Mouse (Mus musculus) heart, embryonic 11.5 days (tissue): ENCODE measurements around the gene Rcan2. TPM values are rescaled to one million over a fixed set of nuclear protein-coding genes. Genes with fewer than 3 reads are reported as not detected.

Experiments
- ATAC-seq: fragments of 200-750 bp; cut with Nextera tagmentation; replicated peaks from 2 replicates; pipeline ENCODE4 v1.8.0; 2017; ENCODE audit warnings: moderate library complexity; ENCODE audit not compliant: insufficient number of reproducible peaks, low FRiP score, low TSS enrichment
- H3K27ac ChIP-seq: fragments of 300-500 bp; sonication (generic); 2 replicates; pipeline ENCODE4 v1.5.1; 2014; ENCODE audit warnings: mild to moderate bottlenecking, low read depth, low read length
- H3K27me3 ChIP-seq: fragments of 300-500 bp; sonication (generic); 2 replicates; pipeline ENCODE4 v1.6.1; 2014; ENCODE audit warnings: mild to moderate bottlenecking, low read length, mixed read lengths; ENCODE audit not compliant: control insufficient read depth, insufficient read depth
- H3K36me3 ChIP-seq: fragments of 300-500 bp; sonication (generic); 2 replicates; pipeline ENCODE4 v1.6.1; 2014; ENCODE audit warnings: mild to moderate bottlenecking, low read length, moderate library complexity, mixed read lengths; ENCODE audit not compliant: control insufficient read depth, insufficient read depth
- H3K4me1 ChIP-seq: fragments of 300-500 bp; sonication (generic); 2 replicates; pipeline ENCODE4 v1.6.1; 2014; ENCODE audit warnings: low read length; ENCODE audit not compliant: control insufficient read depth, insufficient read depth
- H3K4me2 ChIP-seq: fragments of 300-500 bp; sonication (generic); 2 replicates; pipeline ENCODE4 v1.6.1; 2014; ENCODE audit warnings: mild to moderate bottlenecking, moderate library complexity
- H3K4me3 ChIP-seq: fragments of 300-500 bp; sonication (generic); 2 replicates; pipeline ENCODE4 v1.5.1; 2014; ENCODE audit warnings: low read depth, low read length
- H3K9ac ChIP-seq: fragments of 300-500 bp; sonication (generic); 2 replicates; pipeline ENCODE4 v1.6.1; 2014; ENCODE audit warnings: mild to moderate bottlenecking, low read depth, low read length, moderate library complexity
- H3K9me3 ChIP-seq: fragments of 300-500 bp; sonication (generic); replicated peaks from 2 replicates; pipeline ENCODE4 v1.6.1; 2016; ENCODE audit warnings: low read length; ENCODE audit not compliant: control insufficient read depth
- WGBS: fragments of 180-500 bp; shearing (Covaris S2); extraction: QIAGEN DNeasy Blood & Tissue Kit; methylation state at CpG from one replicate; pipeline ENCODE4 v1.1.7; 2014; ENCODE audit not compliant: insufficient replicate concordance; 5-methylcytosine and 5-hydroxymethylcytosine counted together
- polyA plus RNA-seq: library from polyadenylated mRNA; unstranded; fragments of >200 nt; fragmentation: Nextera tagmentation; extraction: Ambion mirVana; gene quantifications from 2 replicates; pipeline ENCODE4 v1.2.1, GENCODE M21; 2014

The Rcan2 gene
- polyA plus RNA-seq, 1 experiment from 2014 or later = 28.7 TPM

GRCm38 (mm10) chr17:44060781-44061180, 259.6 kb downstream of the Rcan2 start:
- no peak for ATAC-seq
- Histone ChIP-seq H3K4me3 (no peak overlapping the region), H3K9me3 (no peaks in the 10 kb centered on the region), H3K36me3 (no peaks in the 10 kb centered on the region), H3K4me2 (no peak overlapping the region), H3K4me1 (no peaks in the 10 kb centered on the region), H3K27ac (no peak overlapping the region), H3K9ac (no peak overlapping the region), H3K27me3 (no peaks in the 10 kb centered on the region)
- 79% methylated on average over 1 of the region's 1 CpGs for WGBS

GRCm38 (mm10) chr17:44061289-44061890, 260.2 kb downstream of the Rcan2 start:
- no peak overlapping the region for H3K27ac ChIP-seq
- H3K27me3 ChIP-seq = no peaks in the 10 kb centered on the region
- H3K4me2 ChIP-seq = no peak overlapping the region
- no peaks in the 10 kb centered on the region for H3K9me3 ChIP-seq
- ATAC-seq = no peak
- WGBS = 75% methylated on average over 5 of the region's 5 CpGs
- no peaks in the 10 kb centered on the region for H3K36me3 ChIP-seq
- no peaks in the 10 kb centered on the region for H3K4me1 ChIP-seq
- no peak overlapping the region for H3K4me3 ChIP-seq
- H3K9ac ChIP-seq = no peak overlapping the region

DNA sequence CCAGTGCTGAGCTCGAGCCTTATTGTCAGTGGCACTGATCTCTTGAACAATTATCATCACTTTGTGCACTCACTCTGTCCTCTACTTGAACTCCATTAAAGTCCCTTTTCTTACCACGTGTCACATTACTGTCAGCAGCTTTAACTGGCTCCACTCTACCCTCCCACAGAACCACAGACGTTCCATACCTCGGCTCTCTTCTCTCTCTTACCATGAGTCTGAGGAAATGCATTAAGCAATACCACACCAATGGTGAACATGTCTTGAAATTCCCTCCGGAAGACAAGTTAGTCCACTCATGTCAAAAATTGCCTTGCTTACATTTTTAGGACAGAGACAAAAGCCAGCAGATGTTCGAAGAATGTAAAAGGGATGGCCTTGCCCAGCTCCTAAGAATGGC, 267.7 kb downstream of the Rcan2 start:
- Histone ChIP-seq H3K9me3 (no peaks in the 10 kb centered on the region), H3K27ac (no peak overlapping the region), H3K27me3 (no peaks in the 10 kb centered on the region), H3K4me2 (no peak overlapping the region), H3K4me1 (no peaks in the 10 kb centered on the region), H3K9ac (no peak overlapping the region), H3K36me3 (no peaks in the 10 kb centered on the region), H3K4me3 (no peak overlapping the region)
- ATAC-seq = no peak
- 58% methylated on average over 6 of the region's 6 CpGs for WGBS

DNA sequence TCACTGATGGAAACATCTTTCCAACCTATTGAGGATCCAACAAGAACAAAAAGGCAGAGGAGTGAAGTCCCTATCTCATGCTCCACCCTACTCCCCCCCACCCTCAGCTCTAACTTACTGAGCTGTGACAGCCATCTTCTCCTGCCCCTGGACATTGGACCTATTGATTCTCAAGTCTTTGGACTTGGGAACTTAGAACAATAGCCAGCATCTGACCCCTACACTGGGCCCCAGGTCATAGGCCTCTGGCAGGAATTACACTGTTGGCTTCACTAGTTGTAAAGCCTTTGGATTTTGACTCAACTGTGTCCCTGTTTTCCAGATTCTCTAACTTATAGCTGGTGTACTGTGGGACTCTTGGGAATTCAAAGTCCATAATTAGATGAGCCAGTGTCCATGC, 270.5 kb downstream of the Rcan2 start:
- Histone ChIP-seq H3K9me3 (no peaks in the 10 kb centered on the region), H3K27me3 (no peaks in the 10 kb centered on the region), H3K9ac (no peak overlapping the region), H3K4me2 (no peak overlapping the region), H3K4me3 (no peak overlapping the region), H3K27ac (no peak overlapping the region), H3K4me1 (no peaks in the 10 kb centered on the region), H3K36me3 (no peaks in the 10 kb centered on the region)
- no peak for ATAC-seq

GRCm38 (mm10) chr17:44075601-44076000, 274.4 kb downstream of the Rcan2 start:
- Histone ChIP-seq H3K27ac (no peak overlapping the region), H3K36me3 (no peaks in the 10 kb centered on the region), H3K4me3 (no peak overlapping the region), H3K4me1 (no peaks in the 10 kb centered on the region), H3K4me2 (no peak overlapping the region), H3K27me3 (no peaks in the 10 kb centered on the region), H3K9me3 (no peaks in the 10 kb centered on the region), H3K9ac (no peak overlapping the region)
- ATAC-seq = no peak
- 75% methylated on average over 3 of the region's 3 CpGs for WGBS

DNA sequence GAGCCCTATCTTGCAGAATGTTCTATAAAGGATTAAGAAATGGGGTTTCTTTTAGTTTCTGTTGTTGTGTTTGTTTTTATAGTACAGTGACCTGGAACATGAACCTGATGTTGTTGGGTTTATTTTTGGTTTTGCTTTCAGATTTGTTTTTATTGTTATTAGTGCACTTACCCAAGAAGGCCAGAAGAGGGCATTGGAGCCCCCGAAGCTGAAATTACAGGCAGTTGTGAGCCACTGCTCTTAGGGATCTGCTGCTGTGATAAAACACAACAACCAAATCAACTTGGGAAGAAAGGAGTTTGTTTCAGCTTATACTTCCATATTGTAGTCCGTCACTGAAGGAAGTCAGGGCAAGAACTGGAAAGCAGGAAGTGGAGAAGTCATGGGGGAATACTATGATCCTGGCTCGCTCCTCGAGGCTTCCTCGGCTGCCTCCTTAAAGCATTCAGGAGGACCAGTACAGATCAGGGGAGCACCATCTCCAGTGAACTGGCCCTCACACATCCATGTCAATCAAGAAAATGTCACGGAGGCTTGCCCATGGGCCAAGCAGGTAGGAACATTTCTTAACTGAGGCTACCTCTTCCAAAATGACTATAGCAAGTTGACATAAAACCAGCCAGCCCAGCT, 275.0 kb downstream of the Rcan2 start:
- Histone ChIP-seq H3K4me1 (no peaks in the 10 kb centered on the region), H3K9ac (no peak overlapping the region), H3K27me3 (no peaks in the 10 kb centered on the region), H3K4me2 (no peak overlapping the region), H3K9me3 (no peaks in the 10 kb centered on the region), H3K27ac (no peak overlapping the region), H3K4me3 (no peak overlapping the region), H3K36me3 (no peaks in the 10 kb centered on the region)
- 50% methylated on average over 6 of the region's 6 CpGs for WGBS
- no peak for ATAC-seq

DNA sequence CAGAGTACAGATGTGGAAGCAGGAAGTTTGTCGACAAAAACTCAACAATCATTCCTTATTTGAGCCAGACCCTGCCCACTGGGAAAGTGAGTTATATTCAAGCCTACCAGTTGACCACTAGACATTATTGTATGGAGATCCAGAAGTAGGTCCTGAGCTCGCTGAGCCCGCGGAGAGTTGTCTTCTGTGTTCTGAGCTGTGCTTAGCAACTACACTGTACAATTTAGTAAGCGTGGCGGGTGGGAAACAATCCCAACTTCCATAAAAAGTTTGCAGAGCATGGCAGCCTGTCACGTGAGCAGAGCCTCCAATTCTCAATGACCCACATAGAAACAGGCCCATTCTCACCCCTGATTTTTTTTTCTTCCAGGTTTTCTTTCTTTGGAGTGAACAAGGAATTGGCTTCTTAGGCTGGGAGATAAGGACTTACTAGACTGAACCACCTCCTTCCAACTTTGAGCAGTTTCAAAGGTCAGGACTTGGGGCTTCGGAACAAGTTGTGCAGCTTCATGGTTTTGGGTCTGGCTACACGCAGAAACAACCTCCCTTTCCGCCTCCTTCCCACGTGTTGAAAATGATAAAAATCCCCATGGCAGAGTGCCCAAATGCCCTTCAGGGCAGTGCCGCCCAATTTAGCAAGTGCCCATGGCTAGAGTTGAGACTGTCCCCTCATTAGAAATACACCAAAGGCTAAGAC, 276.1 kb downstream of the Rcan2 start:
- 76% methylated on average over 12 of the region's 12 CpGs for WGBS
- Histone ChIP-seq H3K9me3 (no peaks in the 10 kb centered on the region), H3K4me1 (no peaks in the 10 kb centered on the region), H3K4me2 (no peak overlapping the region), H3K36me3 (no peaks in the 10 kb centered on the region), H3K27ac (no peak overlapping the region), H3K9ac (no peak overlapping the region), H3K4me3 (no peak overlapping the region), H3K27me3 (no peaks in the 10 kb centered on the region)
- ATAC-seq = no peak

GRCm38 (mm10) chr17:44077843-44078160, 276.7 kb downstream of the Rcan2 start:
- no peak overlapping the region for H3K4me2 ChIP-seq
- no peak overlapping the region for H3K4me3 ChIP-seq
- H3K9me3 ChIP-seq = no peaks in the 10 kb centered on the region
- no peaks in the 10 kb centered on the region for H3K27me3 ChIP-seq
- WGBS = 74% methylated on average over 2 of the region's 2 CpGs
- no peaks in the 10 kb centered on the region for H3K36me3 ChIP-seq
- H3K9ac ChIP-seq = no peak overlapping the region
- H3K4me1 ChIP-seq = no peaks in the 10 kb centered on the region
- ATAC-seq = no peak
- no peak overlapping the region for H3K27ac ChIP-seq
